Mouse (Mus musculus): ENCODE results near the gene Cltc.

The Cltc gene

GRCm38 (mm10) chr11:86647706-86648447 lies 109.5 kb downstream of the Cltc start:
- DNase-seq (ENCODE audit: low spot score in 2 of 2) = no peak

DNA sequence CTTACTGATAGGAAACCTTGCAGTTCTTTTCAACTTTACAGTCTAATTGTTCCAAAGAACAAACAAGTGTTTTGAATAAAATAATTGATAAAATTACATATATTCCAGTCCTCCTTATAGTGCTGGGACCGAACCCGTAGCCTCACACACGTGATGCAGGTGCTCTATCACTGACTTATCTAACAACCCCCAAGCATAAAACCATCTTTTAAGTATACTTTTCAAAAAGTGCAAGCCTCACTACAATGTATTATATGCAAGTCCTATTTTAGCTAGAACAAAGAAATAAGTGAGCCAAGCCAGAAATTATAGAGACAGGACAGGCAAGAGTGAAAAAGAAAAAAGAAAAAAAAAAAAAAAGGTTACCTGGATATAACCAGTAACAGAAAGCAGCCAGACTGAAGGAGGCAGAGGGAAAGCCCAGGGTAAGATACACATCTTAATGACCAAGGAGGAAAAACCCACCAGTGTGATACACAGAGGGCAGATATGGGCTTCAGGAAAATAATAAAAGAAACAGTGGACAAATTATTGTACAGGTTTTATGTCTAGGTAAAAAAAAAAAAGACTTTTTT lies 110.4 kb downstream of the Cltc start:
- no peak for DNase-seq (ENCODE audit: low spot score in 2 of 2)

DNA sequence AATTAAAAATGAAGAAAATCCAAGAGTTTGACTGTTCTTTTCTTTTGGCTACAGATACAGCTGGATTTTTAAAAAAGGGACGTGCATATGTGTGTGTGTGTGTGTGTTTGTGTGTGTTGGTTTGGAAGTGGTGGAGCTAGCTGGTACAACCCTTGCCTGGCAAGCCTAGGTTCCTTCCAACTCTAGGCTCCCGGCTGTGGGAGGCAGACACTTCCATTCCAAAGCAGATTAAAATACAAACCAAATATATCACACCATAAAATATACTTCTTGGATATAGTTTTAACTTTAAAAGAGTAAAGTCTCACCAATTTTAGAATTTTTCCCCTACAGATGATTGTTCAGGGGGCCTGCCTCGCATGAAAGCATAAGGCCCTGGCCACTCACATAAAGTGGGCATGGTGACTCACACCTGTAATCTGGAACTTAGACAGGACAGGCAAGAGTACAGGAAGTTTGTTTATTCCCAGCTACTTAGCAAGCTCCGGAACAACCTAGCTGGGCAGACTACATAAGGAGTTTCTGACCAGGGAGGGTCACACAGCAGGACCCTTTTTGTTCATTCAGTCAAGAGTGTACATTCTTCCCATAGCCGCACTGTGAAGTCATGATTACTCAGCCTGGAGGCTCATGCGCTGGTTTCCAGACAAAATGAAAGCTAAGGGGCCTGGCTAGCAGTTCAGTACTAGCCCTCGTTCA lies 111.1 kb downstream of the Cltc start:
- DNase-seq (ENCODE audit: low spot score in 2 of 2) = no peak

GRCm38 (mm10) chr11:86644553-86644952 lies 112.8 kb downstream of the Cltc start:
- no peak for DNase-seq (ENCODE audit: low spot score in 2 of 2)

Measured in right cerebral cortex, postnatal 10 days (tissue).